Mouse (Mus musculus) ES-Bruce4 (cell line): ENCODE measurements around the gene Dad1.

Experiments used
- CTCF ChIP-seq: IDR thresholded peaks from one replicate; pipeline ENCODE4 v1.8.1; 2011; ENCODE audit warnings: low read depth, low read length
- EP300 ChIP-seq: IDR thresholded peaks from 2 replicates; pipeline ENCODE4 v1.6.1; 2011; ENCODE audit warnings: low read depth, low read length; ENCODE audit not compliant: insufficient read depth
- POLR2A ChIP-seq: IDR thresholded peaks from one replicate; pipeline ENCODE4 v1.8.1; 2011; ENCODE audit warnings: low read length; ENCODE audit not compliant: insufficient read depth

DNA sequence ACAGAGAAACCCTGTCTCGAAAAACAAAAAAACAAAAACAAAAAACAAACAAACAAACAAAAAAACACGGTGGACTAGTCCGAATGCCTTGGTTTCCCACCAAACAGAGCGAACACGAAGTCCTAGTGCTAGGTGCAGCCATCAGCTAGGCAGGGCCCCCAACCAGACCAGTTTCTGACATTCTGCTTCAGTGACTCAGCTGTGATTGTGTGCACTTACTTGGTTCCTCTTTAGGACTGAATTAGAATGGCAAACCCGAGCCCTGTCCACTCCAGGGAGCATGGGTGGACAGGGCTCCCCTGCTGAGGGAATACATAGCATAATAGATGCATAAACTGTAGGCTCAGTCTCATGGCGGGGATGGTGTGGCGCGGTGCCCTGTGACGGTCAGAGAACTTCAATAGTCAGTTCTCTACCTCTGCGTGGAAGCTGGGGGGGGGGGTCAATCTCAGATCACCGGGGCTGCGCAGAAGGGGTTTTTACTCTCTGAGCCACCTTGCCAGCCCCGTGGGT is 23.2 kb downstream of the Dad1 start:
- no peak for TF ChIP-seq CTCF
- TF ChIP-seq POLR2A, result no peak
- TF ChIP-seq EP300, result no peak
